Mouse (Mus musculus) myocyte (in vitro differentiated cells): ENCODE measurements around the gene Slc12a7.

Experiments used
- E2F4 ChIP-seq: IDR thresholded peaks from one replicate; pipeline ENCODE4 v1.6.1; 2011; ENCODE audit warnings: mild to moderate bottlenecking, control low read depth, moderate library complexity; ENCODE audit not compliant: insufficient read depth
- POLR2A ChIP-seq: IDR thresholded peaks from one replicate; pipeline ENCODE4 v1.6.1; 2011; ENCODE audit warnings: low read depth, mild to moderate bottlenecking, control low read depth, moderate library complexity; ENCODE audit not compliant: insufficient read length
- POLR2AphosphoS2 ChIP-seq: IDR thresholded peaks from one replicate; pipeline ENCODE4 v1.6.1; 2011; ENCODE audit warnings: low read depth, control low read depth; ENCODE audit not compliant: insufficient read length
- USF1 ChIP-seq: IDR thresholded peaks from one replicate; pipeline ENCODE4 v1.6.1; 2011; ENCODE audit warnings: low read depth, mild to moderate bottlenecking, control low read depth, moderate library complexity

DNA sequence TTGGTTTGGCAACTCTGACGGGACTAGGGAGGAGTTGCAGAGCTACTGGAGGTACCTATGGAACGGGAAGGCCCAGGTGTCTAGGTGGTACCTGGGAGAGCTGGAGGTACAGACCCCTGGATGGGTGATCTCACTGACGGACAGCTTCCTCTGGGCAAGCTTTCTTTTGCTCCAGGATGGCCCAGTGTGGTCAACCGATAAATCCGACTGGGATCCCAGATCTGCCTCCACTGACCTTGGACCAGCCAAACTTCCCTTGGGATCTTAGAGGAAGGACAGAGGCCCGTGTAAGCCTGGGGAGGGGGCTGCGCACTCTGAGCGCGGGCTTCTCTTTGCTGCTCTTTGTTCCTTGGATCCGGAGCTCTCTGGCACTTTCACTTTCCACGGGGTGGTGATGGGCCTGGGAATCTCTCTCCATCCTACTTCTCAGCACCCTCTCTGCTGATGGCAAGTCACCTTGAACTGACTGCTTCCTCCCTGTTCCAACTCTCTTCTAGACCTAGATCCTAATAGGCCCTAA, 31.4 kb downstream of the Slc12a7 start:
- TF ChIP-seq E2F4: no peak
- TF ChIP-seq USF1: no peak
- no peak for TF ChIP-seq POLR2AphosphoS2
- no peak for TF ChIP-seq POLR2A
